Mouse (Mus musculus) forebrain, embryonic 10.5 days (tissue): ENCODE measurements around the gene Dmrta1. TPM values are rescaled to one million over a fixed set of nuclear protein-coding genes. Genes with fewer than 3 reads are reported as not detected.
A peak's percentile ranks its signal among the peaks of the same experiment; 100 is the strongest.
"Not testable (repeated sequence)": the region's sequence is repeated elsewhere in the genome, so short reads cannot be mapped to it uniquely, and the experiment has no call there.

Source experiments
- DNase-seq: peaks from one replicate; pipeline ENCODE4 v3.0.0-alpha.2; 2017; ENCODE audit warnings: low spot score; ENCODE audit errors: extremely low spot score
- H3K27ac ChIP-seq: fragments of 300-500 bp; sonication (generic); 2 replicates; pipeline ENCODE4 v1.5.1; 2016; ENCODE audit warnings: mild to moderate bottlenecking
- H3K27me3 ChIP-seq: fragments of 300-500 bp; sonication (generic); 2 replicates; pipeline ENCODE4 v1.6.1; 2016; ENCODE audit warnings: mild to moderate bottlenecking; ENCODE audit not compliant: poor library complexity, severe bottlenecking
- H3K36me3 ChIP-seq: fragments of 300-500 bp; sonication (generic); replicated peaks from 2 replicates; pipeline ENCODE4 v1.6.1; 2016; ENCODE audit warnings: mild to moderate bottlenecking, moderate library complexity
- H3K4me1 ChIP-seq: fragments of 300-500 bp; sonication (generic); 2 replicates; pipeline ENCODE4 v1.6.1; 2016
- H3K4me3 ChIP-seq: fragments of 300-500 bp; sonication (generic); 2 replicates; pipeline ENCODE4 v1.5.1; 2016; ENCODE audit warnings: mild to moderate bottlenecking, moderate library complexity
- H3K9me3 ChIP-seq: fragments of 300-500 bp; sonication (generic); 2 replicates; pipeline ENCODE4 v1.6.1; 2016; ENCODE audit warnings: mild to moderate bottlenecking, moderate library complexity
- WGBS: fragments of 180-500 bp; shearing (Covaris S2); methylation state at CpG from one replicate; pipeline ENCODE4 v1.1.7; 2016; 5-methylcytosine and 5-hydroxymethylcytosine counted together
- polyA plus RNA-seq: library from polyadenylated mRNA; unstranded; fragments of >200 nt; fragmentation: Nextera tagmentation; extraction: Ambion mirVana; gene quantifications from 2 replicates; pipeline ENCODE4 v1.2.1, GENCODE M21; 2016

The Dmrta1 gene
- polyA plus RNA-seq, 1 experiment from 2014 or later: 9.3 TPM

GRCm38 (mm10) chr4:89687961-89688803 is 8.9 kb downstream of the Dmrta1 start:
- Histone ChIP-seq H3K4me3 (peak overlapping the region; percentile 80), H3K27me3 (peaks cover 55% of the 10 kb centered on the region), H3K27ac (peak overlapping the region; percentile 95), H3K36me3 (peaks cover 13% of the 10 kb centered on the region), H3K9me3 (no peaks in the 10 kb centered on the region), H3K4me1 (peaks cover 38% of the 10 kb centered on the region)
- under 1% methylated on average over 78 of the region's 78 CpGs for WGBS
- peak; percentile 74 for DNase-seq

GRCm38 (mm10) chr4:89688804-89689497 is 9.7 kb downstream of the Dmrta1 start:
- H3K4me3 ChIP-seq: peak overlapping the region; percentile 80
- H3K27me3 ChIP-seq: peaks cover 55% of the 10 kb centered on the region
- peaks cover 20% of the 10 kb centered on the region for H3K36me3 ChIP-seq
- peaks cover 38% of the 10 kb centered on the region for H3K4me1 ChIP-seq
- peak overlapping the region; percentile 95 for H3K27ac ChIP-seq
- DNase-seq: peak; percentile 41
- H3K9me3 ChIP-seq: no peaks in the 10 kb centered on the region
- WGBS: under 1% methylated on average over 16 of the region's 16 CpGs

GRCm38 (mm10) chr4:89691936-89692335 is 12.7 kb downstream of the Dmrta1 start:
- peaks cover 30% of the 10 kb centered on the region for H3K36me3 ChIP-seq
- no peaks in the 10 kb centered on the region for H3K9me3 ChIP-seq
- peaks cover 38% of the 10 kb centered on the region for H3K4me1 ChIP-seq
- peak overlapping the region; percentile 80; the same call in 1 of the 2 replicates for H3K4me3 ChIP-seq
- WGBS: 90% methylated on average over 6 of the region's 6 CpGs
- DNase-seq: no peak
- H3K27me3 ChIP-seq: peaks cover 43% of the 10 kb centered on the region
- peak overlapping the region; percentile 35; the same call in 1 of the 2 replicates for H3K27ac ChIP-seq

GRCm38 (mm10) chr4:89692780-89693179 is 13.5 kb downstream of the Dmrta1 start:
- Histone ChIP-seq H3K27ac (no peak overlapping the region), H3K4me1 (peaks cover 35% of the 10 kb centered on the region), H3K9me3 (no peaks in the 10 kb centered on the region), H3K36me3 (peaks cover 30% of the 10 kb centered on the region), H3K27me3 (peaks cover 34% of the 10 kb centered on the region), H3K4me3 (no peak overlapping the region)
- 35% methylated on average over 1 of the region's 1 CpGs for WGBS
- no peak for DNase-seq

- H3K36me3 ChIP-seq: peaks cover 30% of the 10 kb centered on the region
- WGBS: 75% methylated on average over 5 of the region's 5 CpGs
- H3K27me3 ChIP-seq: peaks cover 8% of the 10 kb centered on the region; the same call in 1 of the 2 replicates
- H3K9me3 ChIP-seq: no peaks in the 10 kb centered on the region
- no peak overlapping the region for H3K27ac ChIP-seq
- DNase-seq: no peak
- peaks cover 17% of the 10 kb centered on the region for H3K4me1 ChIP-seq
- no peak overlapping the region for H3K4me3 ChIP-seq
Observed at GRCm38 (mm10) chr4:89695589-89695988, 16.4 kb downstream of the Dmrta1 start.

- H3K4me1 ChIP-seq: no peaks in the 10 kb centered on the region
- no peak overlapping the region for H3K4me3 ChIP-seq
- H3K36me3 ChIP-seq: peaks cover 17% of the 10 kb centered on the region
- H3K27me3 ChIP-seq: no peaks in the 10 kb centered on the region
- no peak overlapping the region for H3K27ac ChIP-seq
- DNase-seq: no peak
- no peaks in the 10 kb centered on the region for H3K9me3 ChIP-seq
Observed at GRCm38 (mm10) chr4:89697951-89698350, 18.7 kb downstream of the Dmrta1 start.

- not testable (repeated sequence) for H3K27ac ChIP-seq, H3K36me3 ChIP-seq, H3K4me3 ChIP-seq, DNase-seq, H3K9me3 ChIP-seq, H3K27me3 ChIP-seq, H3K4me1 ChIP-seq
- 79% methylated on average over 1 of the region's 1 CpGs for WGBS
Observed at GRCm38 (mm10) chr4:89723526-89724190, 44.4 kb downstream of the Dmrta1 start.
